In the genomic region with DNA sequence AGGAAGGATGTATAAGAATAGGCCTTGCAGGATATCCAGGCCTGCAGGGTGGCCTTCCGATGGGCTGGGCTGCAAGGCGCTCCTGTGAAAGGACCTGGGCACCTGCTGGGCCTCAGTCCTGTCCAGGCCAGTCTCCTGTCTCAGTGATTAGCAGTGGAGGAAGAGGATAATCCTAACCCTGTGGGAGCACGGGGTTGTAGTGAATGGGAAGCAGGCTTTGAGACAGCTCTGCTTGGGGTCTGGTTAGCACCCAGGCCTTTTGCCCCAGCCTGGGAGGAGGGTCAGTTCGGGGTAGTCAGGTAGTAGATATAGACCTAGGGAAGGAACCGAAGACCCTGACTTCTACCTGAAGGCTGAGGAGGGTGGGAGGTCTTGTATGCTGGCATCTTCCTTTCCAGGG, we compare ENCODE assay signal across 20 mouse cellular contexts. TPM values are rescaled to one million over a fixed set of nuclear protein-coding genes. Genes with fewer than 3 reads are reported as not detected.
DNase-seq lines count a peak whose midpoint lies in the region; ATAC-seq and TF ChIP-seq lines count a peak whose summit lies in the region.
"Had no signal": no experiment of that assay in that cellular context is flagged by ENCODE, and none has a peak within 500 bp of the region (broad histone marks: within the 10 kb centered on the region; RNA-seq: fewer than 3 reads in every experiment).

No protein-coding gene starts in this region.

- 71% methylated on average over 5 of the region's 5 CpGs for WGBS in liver, embryonic 11.5 days
- WGBS in liver, embryonic 15.5 days (ENCODE audit: insufficient replicate concordance) = 77% methylated on average over 5 of the region's 5 CpGs
- 86% methylated on average over 5 of the region's 5 CpGs for WGBS in kidney, adult 2 months

- H3K4me1 ChIP-seq in testis, adult 2 months (ENCODE audit: control insufficient read depth, insufficient read depth, low read length) = no peaks in the 10 kb centered on the region
- no peaks in the 10 kb centered on the region for H3K4me1 ChIP-seq in liver, embryonic 11.5 days (replicated peaks; ENCODE audit: control insufficient read depth, insufficient read depth, low read length)
- H3K4me1 ChIP-seq in liver, embryonic 15.5 days (replicated peaks) = peaks cover 44% of the 10 kb centered on the region
- no peaks in the 10 kb centered on the region for H3K4me1 ChIP-seq in kidney, adult 2 months (ENCODE audit: control insufficient read depth, insufficient read depth, low read length)
- H3K4me1 ChIP-seq: heart, embryonic 13.5 days had no signal

- H3K27me3 ChIP-seq in testis, adult 2 months (ENCODE audit: control insufficient read depth, insufficient read depth, low read length) = no peaks in the 10 kb centered on the region
- peaks cover 15% of the 10 kb centered on the region; the same call in 1 of the 2 replicates for H3K27me3 ChIP-seq in liver, embryonic 11.5 days (replicated peaks; ENCODE audit: control insufficient read depth, insufficient read depth, low read length)
- H3K27me3 ChIP-seq in liver, embryonic 15.5 days = peaks cover 10% of the 10 kb centered on the region; the same call in 1 of the 2 replicates
- H3K27me3 ChIP-seq in kidney, adult 2 months (replicated peaks; ENCODE audit: control insufficient read depth, insufficient read depth, low read length) = no peaks in the 10 kb centered on the region

- peak; percentile 38 for ATAC-seq in liver, embryonic 11.5 days (replicated peaks; ENCODE audit: low FRiP score)
- peak; percentile 25 for ATAC-seq in liver, embryonic 15.5 days (ENCODE audit: insufficient read depth)
- no peak for ATAC-seq in frontal cortex, adult (ENCODE audit: low TSS enrichment)
- ATAC-seq: forebrain, embryonic 16.5 days; hindbrain, embryonic 16.5 days; inflammation-experienced regulatory T-cells, adult 6 months had no signal

- no peak for DNase-seq in testis, postnatal 14 days (ENCODE audit: low spot score)
- no peak for DNase-seq in liver, embryonic 11.5 days (ENCODE audit: low spot score)
- no peak for DNase-seq in kidney, adult 2 months
- no peak for DNase-seq in embryo, embryonic 9.5 days (ENCODE audit: extremely low spot score)
- DNase-seq: adrenal gland, adult 8-10 months; cerebellum, adult 11-12 months; cerebellum, adult 9-10 months; cerebellum, postnatal 36 days; gastrocnemius, postnatal 14 days; heart, postnatal 36 days had no signal

- no peak overlapping the region for H3K4me2 ChIP-seq in liver, embryonic 11.5 days
- H3K4me2 ChIP-seq in liver, embryonic 15.5 days = no peak overlapping the region
- H3K4me2 ChIP-seq: forebrain, embryonic 12.5 days; heart, embryonic 13.5 days; hindbrain, embryonic 12.5 days had no signal

- TF ChIP-seq CTCF in testis, adult 2 months (IDR thresholded peaks at IDR 0.05; ENCODE audit: control insufficient read depth, insufficient read depth, insufficient replicate concordance, low read depth, low read length) = no peak
- no peak for TF ChIP-seq CTCF in kidney, adult 2 months (conservative IDR thresholded peaks at IDR 0.05; ENCODE audit: insufficient read depth, insufficient read length, low read depth, low read length)

- H3K9me3 ChIP-seq in liver, embryonic 11.5 days (ENCODE audit: control insufficient read depth, low read length) = no peaks in the 10 kb centered on the region
- no peaks in the 10 kb centered on the region for H3K9me3 ChIP-seq in liver, embryonic 15.5 days (replicated peaks)
- H3K9me3 ChIP-seq: embryonic facial prominence, embryonic 10.5 days; forebrain, embryonic 12.5 days; heart, embryonic 13.5 days; hindbrain, embryonic 12.5 days had no signal

- no peak for TF ChIP-seq POLR2A in testis, adult 2 months (IDR thresholded peaks at IDR 0.05; ENCODE audit: control insufficient read depth, low read depth, low read length)
- TF ChIP-seq POLR2A in kidney, adult 2 months (IDR thresholded peaks at IDR 0.05; ENCODE audit: low read depth, low read length) = no peak

- H3K9ac ChIP-seq in liver, embryonic 11.5 days (ENCODE audit: low read depth, low read length) = no peak overlapping the region
- 0 out of 2 replicates have a peak overlapping the region, but pooled peaks have one; percentile 15 for H3K9ac ChIP-seq in liver, embryonic 15.5 days
- H3K9ac ChIP-seq: forebrain, embryonic 12.5 days; heart, embryonic 13.5 days; hindbrain, embryonic 12.5 days had no signal

- H3K36me3 ChIP-seq in testis, adult 2 months (ENCODE audit: control insufficient read depth, insufficient read depth, low read length) = no peaks in the 10 kb centered on the region
- no peaks in the 10 kb centered on the region for H3K36me3 ChIP-seq in liver, embryonic 11.5 days (ENCODE audit: control insufficient read depth, insufficient read depth, low read length)
- peaks cover 46% of the 10 kb centered on the region for H3K36me3 ChIP-seq in liver, embryonic 15.5 days (replicated peaks)
- H3K36me3 ChIP-seq in kidney, adult 2 months (ENCODE audit: control insufficient read depth, insufficient read depth, low read length) = no peaks in the 10 kb centered on the region
- H3K36me3 ChIP-seq: embryonic facial prominence, embryonic 10.5 days; forebrain, embryonic 12.5 days; heart, embryonic 13.5 days; hindbrain, embryonic 12.5 days had no signal

- peak overlapping the region; percentile 70 for H3K4me3 ChIP-seq in testis, adult 2 months (ENCODE audit: control insufficient read depth, low read depth, low read length)
- no peak overlapping the region for H3K4me3 ChIP-seq in liver, embryonic 11.5 days (ENCODE audit: low read depth, low read length)
- H3K4me3 ChIP-seq in liver, embryonic 15.5 days (replicated peaks) = no peak overlapping the region
- H3K4me3 ChIP-seq in kidney, adult 2 months (ENCODE audit: insufficient read depth, low read depth, low read length) = no peak overlapping the region
- H3K4me3 ChIP-seq: embryonic facial prominence, embryonic 10.5 days; forebrain, embryonic 12.5 days; heart, embryonic 13.5 days; hindbrain, embryonic 12.5 days had no signal

- H3K27ac ChIP-seq in testis, adult 2 months (ENCODE audit: control insufficient read depth, insufficient read depth, low read depth, low read length) = no peak overlapping the region
- no peak overlapping the region for H3K27ac ChIP-seq in liver, embryonic 11.5 days (ENCODE audit: low read depth, low read length)
- peak overlapping the region; percentile 75 for H3K27ac ChIP-seq in liver, embryonic 15.5 days (replicated peaks)
- no peak overlapping the region for H3K27ac ChIP-seq in kidney, adult 2 months (ENCODE audit: insufficient read depth, low read depth, low read length)
- H3K27ac ChIP-seq: embryonic facial prominence, embryonic 10.5 days; forebrain, embryonic 12.5 days; heart, embryonic 13.5 days; hindbrain, embryonic 12.5 days had no signal

RNA-seq across cellular contexts. Expression of a gene that starts 18.3 kb away (rescaled TPM):
- not detected in 2 replicates for polyA plus RNA-seq in testis, adult 2 months (2012; rRNA removed)
- polyA plus RNA-seq in liver, embryonic 11.5 days (2014; fragmentation: Nextera tagmentation; extraction: Ambion mirVana) = 191 and 229 TPM in 2 replicates
- 1,073 and 1,204 TPM in 2 replicates for polyA plus RNA-seq in liver, embryonic 15.5 days (2015; fragmentation: Nextera tagmentation; extraction: Ambion mirVana)
- polyA plus RNA-seq in kidney, adult 2 months (2012; rRNA removed) = 79.5 and 90.6 TPM in 2 replicates

RNA-seq across cellular contexts. Expression of a gene that starts 28.1 kb away (rescaled TPM):
- 8.6 and 8.9 TPM in 2 replicates for polyA plus RNA-seq in testis, adult 2 months (2012; rRNA removed)
- 104 and 108 TPM in 2 replicates for polyA plus RNA-seq in liver, embryonic 11.5 days (2014; fragmentation: Nextera tagmentation; extraction: Ambion mirVana)
- 50.9 and 55.2 TPM in 2 replicates for polyA plus RNA-seq in liver, embryonic 15.5 days (2015; fragmentation: Nextera tagmentation; extraction: Ambion mirVana)
- 27.0 and 30.3 TPM in 2 replicates for polyA plus RNA-seq in kidney, adult 2 months (2012; rRNA removed)

RNA-seq across cellular contexts. Expression of a gene that starts 45.5 kb away (rescaled TPM):
- polyA plus RNA-seq in testis, adult 2 months (2012; rRNA removed) = 53.7 and 55.6 TPM in 2 replicates
- polyA plus RNA-seq in liver, embryonic 11.5 days (2014; fragmentation: Nextera tagmentation; extraction: Ambion mirVana) = 1.8 and 2.6 TPM in 2 replicates
- 2.2 and 2.4 TPM in 2 replicates for polyA plus RNA-seq in liver, embryonic 15.5 days (2015; fragmentation: Nextera tagmentation; extraction: Ambion mirVana)
- polyA plus RNA-seq in kidney, adult 2 months (2012; rRNA removed) = 2.6 and 3.4 TPM in 2 replicates

RNA-seq across cellular contexts. Expression of a gene that starts 51.3 kb away (rescaled TPM):
- 16.8 and 17.8 TPM in 2 replicates for polyA plus RNA-seq in testis, adult 2 months (2012; rRNA removed)
- polyA plus RNA-seq in liver, embryonic 11.5 days (2014; fragmentation: Nextera tagmentation; extraction: Ambion mirVana) = 11.4 and 14.7 TPM in 2 replicates
- polyA plus RNA-seq in liver, embryonic 15.5 days (2015; fragmentation: Nextera tagmentation; extraction: Ambion mirVana) = 3.8 and 4.6 TPM in 2 replicates
- 28.0 TPM in 2 replicates for polyA plus RNA-seq in kidney, adult 2 months (2012; rRNA removed)

Comparison
In these comparisons a context has a peak if more than half of its experiments do, and no peak if none do; other contexts are left out.
1. RNA of a gene that starts 18.3 kb away (polyA plus RNA-seq): 1,073 to 1,204 TPM in liver, embryonic 15.5 days, 191 to 229 TPM in liver, embryonic 11.5 days and 79.5 to 90.6 TPM in kidney, adult 2 months; not detected in testis, adult 2 months; every median in the first group is over 10 times any median in the second.
2. RNA of a gene that starts 45.5 kb away (polyA plus RNA-seq): 53.7 to 55.6 TPM in testis, adult 2 months; 2.6 to 3.4 TPM in kidney, adult 2 months, 1.8 to 2.6 TPM in liver, embryonic 11.5 days and 2.2 to 2.4 TPM in liver, embryonic 15.5 days; every median in the first group is over 10 times any median in the second.